Mouse (Mus musculus) adrenal gland, postnatal 0 days (tissue): Measurements from ENCODE around the gene Gm42906. TPM values are rescaled to one million over a fixed set of nuclear protein-coding genes. Genes with fewer than 3 reads are reported as not detected.

Source experiments
- polyA plus RNA-seq: library from polyadenylated mRNA; unstranded; fragments of >200 nt; fragmentation: Nextera tagmentation; extraction: Ambion mirVana; gene quantifications from 2 replicates; pipeline ENCODE4 v1.2.1, GENCODE M21; 2015

Gm42906 gene
- not detected in 2 replicates for polyA plus RNA-seq

GRCm38 (mm10) chr5:151428113-151428756, at the start of gene Gm42906:
Gene Gm42906, minus strand, starts transcription at chr5:151428163.

GRCm38 (mm10) chr5:151233400-151234031, 194.4 kb downstream of the Gm42906 start, which contains the start of gene Stard13:
Gene Stard13, minus strand, starts transcription at chr5:151233836.

Other genes starting within 250 kb of the Gm42906 start
- 7.6 and 8.9 TPM in 2 replicates for gene Stard13, start 194.3 kb downstream of the Gm42906 start, polyA plus RNA-seq
- gene Vmn2r18, start 177.9 kb upstream of the Gm42906 start, polyA plus RNA-seq, result 0.05 and 0.07 TPM in 2 replicates
- 55.1 and 67.5 TPM in 2 replicates for gene Rfc3, start 223.1 kb upstream of the Gm42906 start, polyA plus RNA-seq